Mouse (Mus musculus): Measurements from ENCODE around the gene Ccr7. TPM values are rescaled to one million over a fixed set of nuclear protein-coding genes. Genes with fewer than 3 reads are reported as not detected.

Gene Ccr7
- polyA plus RNA-seq, 1 experiment = 1.3 TPM

DNA sequence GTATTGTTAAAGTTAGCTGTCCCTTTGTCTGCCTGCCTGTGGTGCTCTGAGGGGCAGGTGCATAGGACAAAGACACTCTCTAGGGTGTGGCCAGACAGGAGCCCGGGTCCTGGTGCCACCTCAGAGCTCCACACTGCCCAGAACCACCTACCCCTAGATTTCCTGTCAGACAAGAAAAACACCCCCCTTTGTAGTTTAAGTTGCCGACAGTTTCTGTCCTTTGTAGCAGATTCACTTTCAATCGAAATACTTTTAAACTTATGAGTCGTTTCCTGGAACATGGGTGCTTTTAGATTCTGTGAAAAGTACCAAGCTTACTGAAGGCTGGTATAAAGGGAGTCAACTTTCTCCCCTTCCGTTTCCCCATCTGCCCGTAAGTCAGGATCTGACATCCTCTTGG, 38.9 kb downstream of the Ccr7 start:
- DNase-seq (ENCODE audit: low spot score) = no peak

DNA sequence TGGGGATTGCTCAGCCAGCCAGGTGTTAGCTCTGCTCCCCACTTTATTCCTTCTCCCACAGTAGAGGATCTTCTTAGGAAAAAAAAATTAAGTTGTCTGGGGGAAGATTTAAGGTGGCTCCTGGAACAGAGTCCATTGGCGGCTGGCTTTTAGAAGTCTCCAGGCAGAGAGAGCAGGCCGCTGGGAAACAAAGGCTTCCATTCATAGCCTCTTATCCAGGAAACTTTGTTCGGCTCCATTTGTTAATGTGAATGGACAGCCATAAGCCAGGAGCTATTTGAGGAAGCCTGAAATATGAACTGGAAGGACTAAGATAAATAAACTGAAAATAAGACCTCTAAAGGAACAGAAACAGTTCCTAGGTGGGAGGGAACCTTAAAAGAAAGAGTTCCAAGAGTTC, 41.8 kb downstream of the Ccr7 start:
- no peak for DNase-seq (ENCODE audit: low spot score)

DNA sequence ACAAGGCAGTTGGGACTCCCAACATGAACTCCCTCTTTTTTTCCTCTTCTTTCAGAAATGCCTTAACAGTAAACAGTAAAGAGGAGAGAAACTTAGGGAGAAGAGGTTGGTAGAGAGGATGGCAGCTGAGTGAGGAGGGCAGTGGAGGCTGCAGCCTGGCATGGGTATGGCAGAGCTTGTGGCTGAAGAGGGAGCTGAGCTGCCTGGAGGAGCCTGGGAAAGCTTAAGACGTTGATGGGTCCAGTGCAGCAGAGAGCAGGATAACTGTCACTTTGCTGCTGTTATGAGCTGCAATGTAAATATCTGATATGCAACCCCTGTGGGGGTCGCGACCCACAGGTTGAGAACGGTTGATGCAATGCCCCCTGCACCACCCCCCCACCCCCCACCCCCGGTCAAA, 42.2 kb downstream of the Ccr7 start:
- DNase-seq (ENCODE audit: low spot score) = no peak

DNA sequence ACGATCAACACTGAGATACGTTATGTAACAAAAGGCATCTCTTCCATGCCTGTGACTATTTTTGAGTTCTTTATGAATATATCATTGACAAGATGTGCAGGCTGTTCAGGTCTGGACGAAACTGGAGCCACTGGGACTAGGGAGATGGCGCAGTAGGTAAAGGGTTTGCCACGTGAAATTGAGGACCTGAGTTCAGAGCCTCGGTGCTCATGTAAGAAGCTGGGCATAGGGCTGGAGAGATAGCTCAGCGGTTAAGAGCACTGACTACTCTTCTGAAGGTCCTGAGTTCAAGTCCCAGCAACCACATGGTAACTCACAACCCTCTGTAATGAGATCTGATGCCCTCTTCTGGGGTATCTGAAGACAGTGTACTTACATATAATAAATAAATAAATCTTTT, 43.2 kb downstream of the Ccr7 start:
- no peak for DNase-seq (ENCODE audit: low spot score)

DNA sequence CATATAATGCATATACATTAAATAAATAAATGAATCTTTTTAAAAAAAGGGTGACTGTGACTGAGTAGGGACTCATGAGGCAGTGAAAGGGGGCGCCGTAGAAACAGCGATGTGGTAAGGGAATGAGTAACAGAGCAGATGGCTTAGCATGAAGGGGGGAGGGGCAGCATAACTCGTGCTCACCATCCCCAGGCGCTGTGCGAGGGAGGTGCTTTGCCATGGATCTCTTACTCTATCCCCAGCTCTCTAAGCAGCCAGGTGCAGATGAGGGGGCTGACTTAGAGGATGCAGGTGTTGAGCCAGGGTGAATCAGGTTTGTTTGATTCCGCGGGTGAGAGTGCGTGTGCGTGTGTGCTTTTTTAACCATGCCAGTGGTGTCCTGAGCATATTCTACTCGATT, 43.7 kb downstream of the Ccr7 start:
- DNase-seq (ENCODE audit: low spot score) = no peak

DNA sequence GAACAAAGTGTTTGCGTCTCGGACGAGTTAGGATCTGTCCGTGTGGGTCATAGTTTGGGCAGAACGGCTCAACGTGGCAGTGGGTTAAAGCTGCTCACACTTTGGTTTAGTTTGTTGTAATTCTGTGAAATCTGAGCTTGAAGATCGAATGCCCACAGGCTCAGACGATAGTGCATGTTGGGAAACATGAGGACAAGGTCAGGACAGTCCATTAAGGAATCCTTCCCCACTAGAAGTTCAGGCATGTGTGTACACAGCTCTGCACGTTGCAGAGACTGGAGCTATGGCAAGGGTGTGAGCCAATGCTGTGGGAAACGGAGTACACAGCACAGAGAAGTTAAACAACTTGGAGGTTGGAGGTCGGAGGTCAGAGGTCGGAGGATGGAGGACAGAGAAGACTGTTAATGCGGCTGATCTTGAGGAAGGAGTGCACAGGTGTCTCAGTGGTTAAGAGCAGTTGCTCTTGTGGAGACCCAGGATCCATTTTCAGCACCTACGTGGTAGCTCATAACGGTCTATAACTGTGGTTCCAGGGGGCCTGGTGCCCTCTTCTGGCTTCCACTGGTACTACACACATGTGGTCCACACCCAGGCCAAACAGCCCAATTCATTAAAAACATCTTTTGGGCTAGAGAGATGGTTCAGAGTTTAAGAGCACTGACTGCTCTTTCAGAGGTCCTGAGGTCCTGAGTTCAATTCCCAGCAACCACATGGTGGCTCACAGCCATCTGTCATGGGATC, 44.3 kb downstream of the Ccr7 start:
- no peak for DNase-seq (ENCODE audit: low spot score)

DNA sequence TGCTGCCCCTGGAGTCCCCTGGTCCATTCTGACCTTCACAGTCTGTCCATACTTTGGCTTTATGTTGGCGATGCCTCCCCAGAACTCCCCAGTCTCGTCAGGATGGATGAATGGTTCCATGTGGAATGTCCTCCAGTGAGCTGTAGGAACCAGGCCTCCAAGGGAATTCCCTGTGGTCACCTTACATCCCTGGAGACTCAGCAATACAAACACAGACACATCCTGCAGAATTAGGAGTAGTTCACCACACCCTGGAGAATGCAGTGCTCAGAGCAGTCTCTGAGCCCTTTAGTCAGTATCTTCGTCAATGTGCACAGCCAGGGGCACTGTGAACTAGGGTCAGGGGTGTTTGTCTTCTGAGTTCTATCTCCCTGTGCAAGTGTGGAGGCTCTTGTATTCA, 46.6 kb downstream of the Ccr7 start:
- DNase-seq (ENCODE audit: low spot score) = no peak

DNA sequence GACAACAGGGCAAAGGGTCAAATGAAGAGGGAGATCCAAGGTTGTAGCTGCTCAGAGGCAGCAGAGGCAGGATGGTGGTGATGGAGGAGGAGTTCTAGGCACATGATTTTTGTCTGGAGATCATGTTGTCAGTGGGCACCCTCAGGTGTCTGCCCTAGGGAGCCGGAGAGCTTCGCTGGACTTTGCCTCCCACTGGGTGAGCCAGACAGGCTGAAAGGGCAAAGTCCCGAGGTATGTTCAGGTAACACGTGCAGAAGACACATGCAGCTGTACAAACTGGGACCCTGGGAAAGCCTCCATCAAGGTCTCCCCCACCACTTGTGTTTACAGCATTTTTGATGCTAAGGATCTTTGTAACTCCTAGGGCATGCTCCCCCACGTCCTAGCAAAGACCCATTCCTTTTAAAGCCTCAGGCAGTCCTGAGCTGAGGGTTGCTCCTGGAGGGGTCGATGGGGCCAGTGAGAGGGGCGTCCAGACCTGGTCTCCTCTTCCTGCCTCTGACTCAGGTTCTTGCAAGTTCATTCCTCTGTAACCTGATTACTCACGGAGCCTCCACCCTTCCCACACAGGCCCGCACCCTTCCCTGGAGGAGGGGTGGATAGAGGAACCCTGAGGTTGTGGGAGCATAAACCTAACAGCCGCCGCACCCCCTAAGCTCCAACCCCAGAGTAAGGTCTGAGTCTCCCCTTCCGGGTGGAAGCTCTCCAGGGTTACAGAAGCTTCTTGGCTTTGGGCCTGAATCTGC, 48.7 kb downstream of the Ccr7 start:
- no peak for DNase-seq (ENCODE audit: low spot score)

DNA sequence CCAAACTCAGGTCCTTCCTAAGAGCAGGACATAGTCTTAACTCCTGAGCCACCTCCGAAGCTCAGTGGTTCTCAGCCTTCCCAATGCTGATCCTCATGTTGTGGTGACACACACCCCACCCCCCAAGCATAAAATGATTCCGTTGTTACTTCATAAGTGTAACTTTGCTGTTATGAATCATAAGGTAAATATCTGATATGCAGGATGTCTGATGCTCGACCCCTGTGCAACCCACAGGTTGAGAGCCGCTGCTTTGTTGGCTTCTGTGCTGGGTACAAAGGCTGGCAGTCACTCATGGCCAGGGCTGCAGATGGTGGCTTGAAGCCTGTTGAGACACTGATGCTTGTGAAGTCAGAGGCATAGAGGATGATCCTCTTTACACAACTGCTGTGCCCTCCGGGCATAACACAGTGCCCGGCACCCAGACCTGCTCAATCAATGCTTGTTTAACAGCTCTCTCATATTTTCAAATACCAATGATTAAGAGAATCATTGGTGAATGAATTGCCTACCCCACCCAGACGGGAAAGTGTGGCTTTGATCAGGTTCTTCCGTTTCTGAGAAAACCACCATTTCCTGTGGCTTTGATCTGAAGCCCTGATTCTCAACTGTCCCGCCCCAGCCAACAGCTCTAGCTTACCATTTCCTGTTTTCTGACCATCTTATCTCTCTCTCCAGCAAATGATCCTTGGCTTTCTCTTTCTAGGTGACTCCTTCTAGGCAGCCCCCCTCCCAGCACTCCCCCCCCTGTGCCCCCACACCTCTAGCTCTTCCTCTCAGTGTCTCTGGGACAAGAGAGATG, 50.1 kb downstream of the Ccr7 start:
- no peak for DNase-seq (ENCODE audit: low spot score)

DNA sequence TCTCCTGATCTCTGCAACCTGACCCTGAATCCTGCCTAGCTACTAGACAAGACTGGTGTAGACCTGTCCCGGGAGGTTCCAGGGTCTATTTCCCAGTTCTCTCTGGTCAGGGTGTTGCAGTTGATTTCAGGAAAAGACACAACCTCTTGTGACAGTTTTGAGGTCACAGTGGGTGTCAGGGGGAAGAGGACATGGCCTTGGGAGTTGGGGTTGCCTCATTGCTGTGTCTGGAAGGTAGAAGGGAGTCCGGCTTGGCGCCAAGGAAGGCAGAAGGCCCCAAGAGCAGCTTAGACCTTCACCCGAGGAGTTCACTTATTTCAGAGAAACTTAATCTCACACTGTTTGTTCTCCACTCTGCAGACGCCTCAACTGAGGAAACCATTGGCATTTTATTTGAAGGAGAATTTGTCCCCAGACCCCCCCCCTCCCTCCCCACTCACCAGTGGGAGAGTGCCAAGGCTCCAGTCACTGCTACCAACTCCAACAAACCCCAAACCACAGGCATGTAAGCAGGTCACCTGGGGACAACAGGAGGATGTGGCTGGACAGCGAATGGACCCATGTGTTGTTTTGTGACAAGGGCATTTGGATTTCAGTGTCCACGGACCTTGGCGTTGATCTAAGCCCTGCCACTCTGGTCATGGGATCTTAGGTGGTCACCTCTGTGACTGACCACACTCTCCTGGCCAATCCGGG, 52.2 kb downstream of the Ccr7 start:
- no peak for DNase-seq (ENCODE audit: low spot score)

DNA sequence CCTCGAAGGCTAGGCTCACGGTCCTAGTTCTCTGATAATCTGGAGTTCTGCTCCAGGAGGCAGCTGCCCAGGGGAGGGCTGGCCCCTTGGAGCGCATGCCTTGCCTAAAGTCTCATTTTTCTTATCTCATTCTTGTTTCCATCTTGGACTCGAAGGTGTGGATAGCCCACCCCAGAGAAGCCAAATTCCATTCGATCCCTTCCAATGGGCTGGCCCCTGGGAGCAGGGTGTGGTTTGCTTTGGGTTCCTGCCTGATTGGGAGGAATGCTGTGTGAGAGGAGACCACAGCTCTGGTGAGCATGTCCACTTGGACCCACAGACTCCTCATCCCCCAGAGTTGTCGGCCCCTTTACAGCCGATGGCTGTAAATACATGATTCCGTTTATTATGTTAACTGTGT, 53.2 kb downstream of the Ccr7 start:
- no peak for DNase-seq (ENCODE audit: low spot score)

DNA sequence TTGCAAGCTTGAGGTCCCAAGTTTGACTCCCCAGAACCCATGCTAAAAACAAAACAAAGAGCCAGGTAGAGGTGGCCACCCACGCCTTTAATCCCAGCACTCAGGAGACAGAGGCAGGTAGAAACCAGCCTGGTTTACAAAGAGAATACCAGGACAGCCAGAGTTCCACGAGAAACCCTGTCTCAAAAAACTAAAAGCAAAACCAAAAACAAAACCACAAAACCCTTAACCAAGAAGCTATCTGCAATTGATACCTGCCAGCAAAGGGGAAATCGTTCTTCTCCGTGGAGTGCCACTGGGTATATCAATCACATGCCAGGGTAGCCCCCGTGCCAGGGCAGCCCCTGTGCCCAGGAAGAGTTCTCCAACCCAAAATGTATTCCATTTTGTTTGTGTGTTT, 54.7 kb downstream of the Ccr7 start:
- DNase-seq (ENCODE audit: low spot score) = no peak

DNA sequence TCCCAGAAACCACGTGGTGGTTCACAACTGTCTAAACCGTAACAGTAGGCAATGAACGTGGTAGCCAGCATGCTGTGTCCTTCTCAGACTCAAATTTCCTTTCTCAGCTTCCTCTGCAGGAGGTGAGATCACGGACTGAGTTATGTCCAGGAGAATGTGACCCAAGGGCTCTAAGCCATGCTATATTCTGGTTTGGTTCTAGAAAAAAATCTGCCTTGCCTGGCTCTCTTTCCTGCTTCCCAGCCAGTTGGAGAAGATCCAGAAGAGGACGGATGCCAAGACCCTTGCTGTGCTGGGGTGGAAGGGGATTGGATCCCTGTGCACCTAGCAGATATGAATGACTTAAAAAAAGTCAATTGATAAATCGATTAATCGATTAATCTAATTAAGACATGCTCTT, 55.4 kb downstream of the Ccr7 start:
- no peak for DNase-seq (ENCODE audit: low spot score)

DNA sequence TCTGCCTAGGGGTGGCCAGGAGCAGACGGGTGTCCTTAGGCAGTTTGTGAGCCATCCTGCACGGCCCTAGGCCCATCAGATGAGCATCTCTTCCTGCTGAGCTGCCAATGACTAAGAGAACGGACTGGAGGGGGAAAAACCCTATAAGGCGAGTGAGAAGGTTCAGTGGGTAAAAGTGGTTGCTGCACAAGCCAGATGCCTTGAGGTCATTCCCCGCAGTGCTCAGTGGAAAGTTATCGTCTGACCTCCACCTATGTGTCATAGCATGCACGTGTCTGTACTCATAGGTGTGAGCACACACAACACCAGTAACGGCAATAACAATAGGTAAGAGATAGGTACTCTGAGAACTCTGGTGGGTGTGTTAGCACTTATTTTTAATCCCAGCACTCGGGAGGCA, 56.0 kb downstream of the Ccr7 start:
- DNase-seq (ENCODE audit: low spot score) = no peak

DNA sequence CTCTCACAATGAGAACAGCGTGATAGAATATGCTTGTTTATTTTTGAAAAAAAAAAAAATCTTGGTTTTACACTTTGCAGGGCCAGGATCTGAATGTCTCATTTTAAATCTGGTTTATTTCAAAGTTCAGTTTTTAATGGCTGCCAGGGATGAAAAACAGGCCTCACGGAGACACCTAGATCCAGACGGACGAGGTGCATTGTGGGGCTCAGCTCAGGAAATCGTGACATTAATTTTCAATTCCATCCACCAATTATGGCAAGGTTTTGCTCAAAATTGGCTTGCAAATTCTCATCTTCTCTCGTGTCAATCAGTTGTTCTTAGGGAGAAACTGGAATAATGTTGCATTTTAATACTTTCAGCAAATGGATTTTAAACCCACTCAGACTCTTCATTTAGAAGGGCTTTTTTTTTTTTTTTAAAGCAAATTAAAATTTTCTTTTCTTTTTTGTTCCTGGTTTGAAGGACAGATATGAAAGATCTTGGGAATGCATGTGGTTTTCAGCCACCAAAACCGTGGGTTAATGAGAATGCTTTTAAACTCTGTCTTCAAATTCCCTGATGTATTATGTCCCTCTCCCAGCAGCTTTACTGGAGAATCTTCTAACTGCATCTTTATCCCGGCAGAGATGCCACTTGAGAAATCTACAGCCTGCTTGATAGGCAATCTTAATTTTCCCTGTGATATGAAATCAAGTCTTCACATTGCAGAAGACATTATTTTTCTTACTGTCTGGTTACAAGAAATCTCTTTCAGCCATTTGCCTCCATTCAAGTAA, 57.7 kb downstream of the Ccr7 start:
- DNase-seq (ENCODE audit: low spot score) = no peak

DNA sequence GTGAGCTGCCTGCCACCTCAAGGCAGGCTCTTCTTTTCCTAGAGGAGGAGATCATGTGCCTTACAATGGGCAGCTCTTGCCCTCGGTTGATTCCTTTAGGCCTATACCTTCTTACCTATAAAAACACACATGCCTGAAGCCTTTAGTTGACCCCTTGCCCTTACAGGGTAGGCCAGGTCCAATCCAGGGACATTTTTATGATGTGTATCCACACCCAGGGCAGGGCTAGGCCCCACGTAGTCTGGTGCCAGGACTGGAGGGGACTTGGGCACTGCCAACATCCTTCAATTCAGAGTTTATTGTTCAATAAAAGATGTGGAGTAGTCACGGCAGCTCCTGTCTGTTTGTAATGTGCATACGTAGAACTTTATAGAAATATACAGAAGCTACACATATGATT, 58.5 kb downstream of the Ccr7 start:
- DNase-seq (ENCODE audit: low spot score) = no peak

DNA sequence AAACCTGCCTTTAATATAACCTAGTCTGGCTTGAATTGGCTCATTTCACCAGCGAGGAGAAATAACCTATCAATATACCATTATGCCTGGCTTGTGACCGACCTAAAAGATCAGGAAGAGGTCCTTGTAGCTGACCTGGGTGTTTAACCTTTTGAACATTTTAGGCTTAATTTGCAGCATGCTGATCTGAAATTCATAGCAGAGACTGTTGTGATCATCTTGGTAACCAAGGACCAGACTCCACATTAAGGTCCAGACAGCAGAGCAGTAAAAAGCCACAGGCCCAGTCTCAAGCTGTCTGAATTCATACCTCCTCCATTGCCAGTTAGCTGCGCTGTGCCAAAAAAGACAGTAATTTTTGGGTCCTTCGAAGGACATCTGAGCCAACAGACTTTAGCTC, 59.1 kb downstream of the Ccr7 start:
- no peak for DNase-seq (ENCODE audit: low spot score)

DNA sequence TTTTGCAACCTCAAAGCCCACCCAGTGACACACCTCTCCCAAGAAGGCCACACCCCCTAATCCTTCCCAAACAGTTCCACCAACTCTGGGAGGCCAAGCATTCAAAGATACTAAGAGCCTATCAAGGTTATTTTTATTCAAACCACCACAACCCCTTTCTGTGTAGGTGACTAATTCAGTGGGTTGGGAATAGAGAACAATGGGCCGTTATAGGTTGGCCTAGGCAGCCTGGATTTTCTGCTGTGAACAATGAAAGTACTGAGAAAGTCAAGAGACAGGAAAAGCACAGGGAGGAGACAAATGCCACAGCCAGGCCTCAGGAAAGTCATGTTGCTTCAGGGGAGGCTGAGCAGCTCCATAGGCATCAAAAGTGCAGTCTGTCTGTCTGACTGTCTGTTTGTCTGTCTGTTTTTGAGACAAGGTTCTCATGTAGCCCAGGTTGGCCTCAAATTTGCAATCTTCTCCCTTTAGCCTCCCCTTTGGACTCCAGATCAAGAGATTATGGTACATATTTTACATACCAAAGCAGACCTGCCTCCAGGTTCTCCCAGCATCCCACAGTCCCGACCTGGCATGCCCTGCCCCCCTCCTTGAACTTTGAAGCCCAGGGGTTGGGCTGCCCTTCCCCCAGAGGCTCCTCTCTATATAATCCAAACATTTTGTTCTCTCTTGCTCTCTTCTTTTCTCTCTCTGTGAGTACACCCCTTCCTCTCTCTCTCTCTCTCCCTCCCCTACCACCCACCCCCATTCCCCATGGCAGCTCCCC, 59.8 kb downstream of the Ccr7 start:
- DNase-seq (ENCODE audit: low spot score) = no peak
